In the genomic region with DNA sequence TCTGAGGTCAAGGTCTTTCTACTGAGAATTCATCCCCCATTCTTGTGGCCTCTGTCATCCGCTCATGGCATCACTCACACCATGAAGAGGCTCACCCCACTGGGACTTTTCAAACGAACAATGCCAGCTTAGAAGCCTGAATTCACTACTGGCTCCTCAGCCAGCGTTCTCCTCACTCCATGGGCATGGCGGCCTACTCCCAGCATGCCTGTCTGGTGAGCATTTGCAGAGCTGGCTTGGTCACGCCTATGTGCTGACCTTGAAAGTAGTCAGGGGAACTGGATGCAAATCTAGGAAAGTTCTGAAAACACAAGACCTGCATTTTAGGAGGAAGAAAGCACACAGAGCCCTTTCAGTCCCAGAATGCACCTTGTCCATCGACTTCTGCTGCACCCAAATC, we compare ENCODE assay signal across 15 mouse cellular contexts.
"Had no signal": no experiment of that assay in that cellular context is flagged by ENCODE, and none has a peak within 500 bp of the region (broad histone marks: within the 10 kb centered on the region; RNA-seq: fewer than 3 reads in every experiment).

No protein-coding gene starts in this region.

- H3K27ac ChIP-seq: neural tube, embryonic 15.5 days; stomach, embryonic 15.5 days; stomach, postnatal 0 days had no signal

- H3K27me3 ChIP-seq: neural tube, embryonic 15.5 days; stomach, embryonic 15.5 days had no signal

- H3K9ac ChIP-seq: neural tube, embryonic 15.5 days; stomach, embryonic 15.5 days had no signal

- DNase-seq: retina, postnatal 1 day; right cerebral cortex, adult 18-20 months; right cerebral cortex, postnatal 14 days; right cerebral cortex, postnatal 25 days; right cerebral cortex, postnatal 4 days; spleen, adult 18-20 months; thymus, adult 18-20 months; thymus, adult 2 months; thymus, postnatal 14 days; thymus, postnatal 25 days; thymus, postnatal 36 days; thymus, postnatal 4 days had no signal

- H3K9me3 ChIP-seq: neural tube, embryonic 15.5 days; stomach, embryonic 15.5 days had no signal

- H3K36me3 ChIP-seq: neural tube, embryonic 15.5 days; stomach, embryonic 15.5 days had no signal

- H3K4me1 ChIP-seq: neural tube, embryonic 15.5 days; stomach, embryonic 15.5 days had no signal

- H3K4me3 ChIP-seq: neural tube, embryonic 15.5 days; stomach, embryonic 15.5 days had no signal

- H3K4me2 ChIP-seq: neural tube, embryonic 15.5 days; stomach, embryonic 15.5 days had no signal
